Mouse (Mus musculus): Measurements from ENCODE around the gene Tex22. TPM values are rescaled to one million over a fixed set of nuclear protein-coding genes. Genes with fewer than 3 reads are reported as not detected.
A peak's percentile ranks its signal among the peaks of the same experiment; 100 is the strongest.

Tex22 gene
- polyA plus RNA-seq, 1 experiment from 2014 or later, result not detected

- Histone ChIP-seq H3K27me3 (ENCODE audit: insufficient read depth, low read length) (no peaks in the 10 kb centered on the region), H3K4me3 (ENCODE audit: low read depth, low read length) (no peak overlapping the region), H3K4me1 (ENCODE audit: insufficient read depth) (peaks cover 7% of the 10 kb centered on the region), H3K27ac (ENCODE audit: low read depth) (no peak overlapping the region), H3K4me2 (no peak overlapping the region), H3K9ac (no peak overlapping the region), H3K9me3 (ENCODE audit: low read depth, low read length) (no peaks in the 10 kb centered on the region), H3K36me3 (ENCODE audit: insufficient read depth) (peaks cover 14% of the 10 kb centered on the region)
- no peak for TF ChIP-seq CTCF (IDR thresholded peaks at IDR 0.05; ENCODE audit: low read depth)
- no peak for DNase-seq
- no peak for ATAC-seq (ENCODE audit: insufficient read depth)
- 70% methylated on average over 9 of the region's 9 CpGs for WGBS
Observed at GRCm38 (mm10) chr12:113101251-113101960, 27.1 kb downstream of the Tex22 start.

GRCm38 (mm10) chr12:113102461-113102860, 28.2 kb downstream of the Tex22 start:
- peak; percentile 67 for TF ChIP-seq CTCF (IDR thresholded peaks at IDR 0.05; ENCODE audit: low read depth)
- Histone ChIP-seq H3K4me3 (ENCODE audit: low read depth, low read length) (no peak overlapping the region), H3K4me2 (no peak overlapping the region), H3K27me3 (ENCODE audit: insufficient read depth, low read length) (no peaks in the 10 kb centered on the region), H3K9me3 (ENCODE audit: low read depth, low read length) (no peaks in the 10 kb centered on the region), H3K4me1 (ENCODE audit: insufficient read depth) (peaks cover 7% of the 10 kb centered on the region), H3K27ac (ENCODE audit: low read depth) (no peak overlapping the region), H3K36me3 (ENCODE audit: insufficient read depth) (peaks cover 14% of the 10 kb centered on the region), H3K9ac (no peak overlapping the region)
- 58% methylated on average over 6 of the region's 6 CpGs for WGBS
- DNase-seq, result peak; percentile 77
- no peak for ATAC-seq (ENCODE audit: insufficient read depth)

GRCm38 (mm10) chr12:113103846-113104451, 29.6 kb downstream of the Tex22 start:
- Histone ChIP-seq H3K9ac (no peak overlapping the region), H3K9me3 (ENCODE audit: low read depth, low read length) (no peaks in the 10 kb centered on the region), H3K27ac (ENCODE audit: low read depth) (no peak overlapping the region), H3K27me3 (ENCODE audit: insufficient read depth, low read length) (no peaks in the 10 kb centered on the region), H3K4me3 (ENCODE audit: low read depth, low read length) (no peak overlapping the region), H3K4me1 (ENCODE audit: insufficient read depth) (peaks cover 7% of the 10 kb centered on the region; the same call in 1 of the 2 replicates), H3K36me3 (ENCODE audit: insufficient read depth) (peaks cover 19% of the 10 kb centered on the region), H3K4me2 (no peak overlapping the region)
- peak; percentile 46 for TF ChIP-seq CTCF (IDR thresholded peaks at IDR 0.05; ENCODE audit: low read depth)
- DNase-seq (peak; percentile 26), ATAC-seq (ENCODE audit: insufficient read depth) (no peak)
- WGBS, result 73% methylated on average over 8 of the region's 8 CpGs

- Histone ChIP-seq H3K9me3 (ENCODE audit: low read depth, low read length) (no peaks in the 10 kb centered on the region), H3K27ac (ENCODE audit: low read depth) (no peak overlapping the region), H3K4me1 (ENCODE audit: insufficient read depth) (no peaks in the 10 kb centered on the region), H3K4me3 (ENCODE audit: low read depth, low read length) (no peak overlapping the region), H3K27me3 (ENCODE audit: insufficient read depth, low read length) (no peaks in the 10 kb centered on the region), H3K36me3 (ENCODE audit: insufficient read depth) (peaks cover 13% of the 10 kb centered on the region), H3K4me2 (no peak overlapping the region), H3K9ac (no peak overlapping the region)
- DNase-seq (no peak), ATAC-seq (ENCODE audit: insufficient read depth) (no peak)
- TF ChIP-seq CTCF (IDR thresholded peaks at IDR 0.05; ENCODE audit: low read depth), result no peak
- 65% methylated on average over 6 of the region's 6 CpGs for WGBS
Observed at GRCm38 (mm10) chr12:113106386-113106785, 32.1 kb downstream of the Tex22 start.

GRCm38 (mm10) chr12:113107431-113108124, 33.3 kb downstream of the Tex22 start:
- ATAC-seq (ENCODE audit: insufficient read depth) (no peak), DNase-seq (no peak)
- peaks cover 21% of the 10 kb centered on the region for H3K36me3 ChIP-seq (ENCODE audit: insufficient read depth)
- H3K9me3 ChIP-seq (ENCODE audit: low read depth, low read length), result no peaks in the 10 kb centered on the region
- H3K27me3 ChIP-seq (ENCODE audit: insufficient read depth, low read length), result no peaks in the 10 kb centered on the region
- H3K4me3 ChIP-seq (ENCODE audit: low read depth, low read length), result no peak overlapping the region
- no peaks in the 10 kb centered on the region for H3K4me1 ChIP-seq (ENCODE audit: insufficient read depth)
- H3K9ac ChIP-seq, result no peak overlapping the region
- H3K4me2 ChIP-seq, result no peak overlapping the region
- 70% methylated on average over 4 of the region's 4 CpGs for WGBS
- no peak for TF ChIP-seq CTCF (IDR thresholded peaks at IDR 0.05; ENCODE audit: low read depth)
- H3K27ac ChIP-seq (ENCODE audit: low read depth), result no peak overlapping the region

- Histone ChIP-seq H3K36me3 (ENCODE audit: insufficient read depth) (peaks cover 27% of the 10 kb centered on the region), H3K4me2 (no peak overlapping the region), H3K4me3 (ENCODE audit: low read depth, low read length) (no peak overlapping the region), H3K27me3 (ENCODE audit: insufficient read depth, low read length) (no peaks in the 10 kb centered on the region), H3K27ac (ENCODE audit: low read depth) (no peak overlapping the region), H3K4me1 (ENCODE audit: insufficient read depth) (no peaks in the 10 kb centered on the region), H3K9ac (no peak overlapping the region), H3K9me3 (ENCODE audit: low read depth, low read length) (no peaks in the 10 kb centered on the region)
- no peak for DNase-seq
- TF ChIP-seq CTCF (IDR thresholded peaks at IDR 0.05; ENCODE audit: low read depth), result no peak
- WGBS, result 81% methylated on average over 17 of the region's 17 CpGs
- no peak for ATAC-seq (ENCODE audit: insufficient read depth)
Observed at GRCm38 (mm10) chr12:113108528-113109283, 34.4 kb downstream of the Tex22 start.

All from lung, embryonic 14.5 days (tissue).